Mouse (Mus musculus): ENCODE data around the gene Sh2d7. TPM values are rescaled to one million over a fixed set of nuclear protein-coding genes. Genes with fewer than 3 reads are reported as not detected.
"Not testable (repeated sequence)": the region's sequence is repeated elsewhere in the genome, so short reads cannot be mapped to it uniquely, and the experiment has no call there.

The Sh2d7 gene
- polyA plus RNA-seq, 1 experiment from 2014 or later, result not detected

GRCm38 (mm10) chr9:54571130-54571839, 32.5 kb downstream of the Sh2d7 start:
- WGBS, result 71% methylated on average over 9 of the region's 9 CpGs
- no peaks in the 10 kb centered on the region for H3K27me3 ChIP-seq
- no peak overlapping the region for H3K27ac ChIP-seq

GRCm38 (mm10) chr9:54583712-54584111, 44.9 kb downstream of the Sh2d7 start:
- Histone ChIP-seq H3K27me3 (no peaks in the 10 kb centered on the region), H3K9ac (no peak overlapping the region), H3K36me3 (no peaks in the 10 kb centered on the region), H3K4me3 (no peak overlapping the region), H3K4me2 (no peak overlapping the region), H3K4me1 (replicated peaks) (peaks cover 16% of the 10 kb centered on the region), H3K27ac (no peak overlapping the region), H3K9me3 (replicated peaks) (no peaks in the 10 kb centered on the region)
- ATAC-seq (replicated peaks; ENCODE audit: insufficient number of reproducible peaks, insufficient read depth, low FRiP score, low read depth), result no peak
- WGBS, result 33% methylated on average over 1 of the region's 1 CpGs

More at GRCm38 (mm10) chr9:54571130-54571839, 32.5 kb downstream of the Sh2d7 start:
- H3K4me2 ChIP-seq, result no peak overlapping the region
- no peak for ATAC-seq (replicated peaks; ENCODE audit: insufficient number of reproducible peaks, insufficient read depth, low FRiP score, low read depth)
- H3K36me3 ChIP-seq, result no peaks in the 10 kb centered on the region
- no peaks in the 10 kb centered on the region for H3K4me1 ChIP-seq (replicated peaks)
- H3K4me3 ChIP-seq, result no peak overlapping the region
- no peak overlapping the region for H3K9ac ChIP-seq
- no peaks in the 10 kb centered on the region for H3K9me3 ChIP-seq (replicated peaks)

GRCm38 (mm10) chr9:54584127-54584526, 45.3 kb downstream of the Sh2d7 start:
- H3K27ac ChIP-seq; H3K4me3 ChIP-seq; H3K9ac ChIP-seq; H3K36me3 ChIP-seq; ATAC-seq (replicated peaks; ENCODE audit: insufficient number of reproducible peaks, insufficient read depth, low FRiP score, low read depth); H3K9me3 ChIP-seq (replicated peaks); H3K4me2 ChIP-seq; H3K27me3 ChIP-seq: not testable (repeated sequence)
- peaks cover 19% of the 10 kb centered on the region for H3K4me1 ChIP-seq (replicated peaks)
- 74% methylated on average over 2 of the region's 2 CpGs for WGBS

GRCm38 (mm10) chr9:54585839-54586198, 47.0 kb downstream of the Sh2d7 start:
- no peak for ATAC-seq (replicated peaks; ENCODE audit: insufficient number of reproducible peaks, insufficient read depth, low FRiP score, low read depth)
- peak overlapping the region; percentile 92 for H3K4me3 ChIP-seq
- H3K9ac ChIP-seq, result peak overlapping the region; percentile 26; the same call in 1 of the 2 replicates
- peaks cover 8% of the 10 kb centered on the region for H3K36me3 ChIP-seq
- peaks cover 19% of the 10 kb centered on the region for H3K4me1 ChIP-seq (replicated peaks)
- 30% methylated on average over 5 of the region's 5 CpGs for WGBS
- no peaks in the 10 kb centered on the region for H3K27me3 ChIP-seq
- peak overlapping the region; percentile 81 for H3K4me2 ChIP-seq
- no peaks in the 10 kb centered on the region for H3K9me3 ChIP-seq (replicated peaks)
- H3K27ac ChIP-seq, result peak overlapping the region; percentile 26; the same call in 1 of the 2 replicates

GRCm38 (mm10) chr9:54586199-54587061, 47.6 kb downstream of the Sh2d7 start, which contains the start of gene Idh3a:
Idh3a (plus strand) TSS chr9:54586334.
- WGBS, result under 1% methylated on average over 71 of the region's 73 CpGs

GRCm38 (mm10) chr9:54587863-54588262, 49.1 kb downstream of the Sh2d7 start:
- WGBS, result 46% methylated on average over 4 of the region's 4 CpGs
- Histone ChIP-seq H3K27me3 (no peaks in the 10 kb centered on the region), H3K4me2 (peak overlapping the region; percentile 81), H3K4me3 (peak overlapping the region; percentile 92), H3K36me3 (peaks cover 26% of the 10 kb centered on the region), H3K9me3 (replicated peaks) (no peaks in the 10 kb centered on the region), H3K4me1 (replicated peaks) (peaks cover 19% of the 10 kb centered on the region), H3K9ac (peak overlapping the region; percentile 95), H3K27ac (no peak overlapping the region)
- ATAC-seq (replicated peaks; ENCODE audit: insufficient number of reproducible peaks, insufficient read depth, low FRiP score, low read depth), result no peak

More at GRCm38 (mm10) chr9:54586199-54587061, 47.6 kb downstream of the Sh2d7 start, which contains the start of gene Idh3a:
- H3K4me3 ChIP-seq, result peak within 1 kb of the TSS; percentile 92
- peak; percentile 99 for ATAC-seq (replicated peaks; ENCODE audit: insufficient number of reproducible peaks, insufficient read depth, low FRiP score, low read depth)
- peak within 1 kb of the TSS; percentile 95 for H3K9ac ChIP-seq
- peaks cover 19% of the 10 kb centered on the region for H3K4me1 ChIP-seq (replicated peaks)
- peak within 1 kb of the TSS; percentile 86 for H3K27ac ChIP-seq
- no peaks in the 10 kb centered on the region for H3K27me3 ChIP-seq
- H3K4me2 ChIP-seq, result peak within 1 kb of the TSS; percentile 81
- H3K9me3 ChIP-seq (replicated peaks), result no peaks in the 10 kb centered on the region
- peaks cover 12% of the 10 kb centered on the region for H3K36me3 ChIP-seq

GRCm38 (mm10) chr9:54593652-54594051, 54.9 kb downstream of the Sh2d7 start:
- not testable (repeated sequence) for H3K27me3 ChIP-seq, H3K27ac ChIP-seq
- H3K36me3 ChIP-seq, result peaks cover 79% of the 10 kb centered on the region

More at GRCm38 (mm10) chr9:54593652-54594051, 54.9 kb downstream of the Sh2d7 start:
- ATAC-seq (replicated peaks; ENCODE audit: insufficient number of reproducible peaks, insufficient read depth, low FRiP score, low read depth); H3K4me2 ChIP-seq; H3K9me3 ChIP-seq (replicated peaks); H3K9ac ChIP-seq; H3K4me3 ChIP-seq: not testable (repeated sequence)
- H3K4me1 ChIP-seq (replicated peaks), result peaks cover 38% of the 10 kb centered on the region
- 76% methylated on average over 4 of the region's 4 CpGs for WGBS

Other genes starting within 250 kb of the Sh2d7 start
- gene Dmxl2, start 37.4 kb upstream of the Sh2d7 start, polyA plus RNA-seq (2015; fragmentation: Nextera tagmentation; extraction: Ambion mirVana), result 7.2 and 7.5 TPM in 2 replicates
- 5.3 and 5.6 TPM in 2 replicates for gene Cib2, start 21.2 kb downstream of the Sh2d7 start, polyA plus RNA-seq (2015; fragmentation: Nextera tagmentation; extraction: Ambion mirVana)
- gene Idh3a, start 47.4 kb downstream of the Sh2d7 start, polyA plus RNA-seq (2015; fragmentation: Nextera tagmentation; extraction: Ambion mirVana), result 393 and 522 TPM in 2 replicates
- 0.32 TPM in 1 of 2 replicates, not detected in the other for gene Acsbg1, start 122.9 kb downstream of the Sh2d7 start, polyA plus RNA-seq (2015; fragmentation: Nextera tagmentation; extraction: Ambion mirVana)
- gene Dnaja4, start 159.9 kb downstream of the Sh2d7 start, polyA plus RNA-seq (2015; fragmentation: Nextera tagmentation; extraction: Ambion mirVana), result 25.8 and 27.8 TPM in 2 replicates
- gene Wdr61, start 195.5 kb downstream of the Sh2d7 start, polyA plus RNA-seq (2015; fragmentation: Nextera tagmentation; extraction: Ambion mirVana), result 92.7 and 93.2 TPM in 2 replicates
- 9.1 and 23.6 TPM in 2 replicates for gene Crabp1, start 225.8 kb downstream of the Sh2d7 start, polyA plus RNA-seq (2015; fragmentation: Nextera tagmentation; extraction: Ambion mirVana)